Mouse (Mus musculus): Measurements from ENCODE around the gene Hyls1. TPM values are rescaled to one million over a fixed set of nuclear protein-coding genes. Genes with fewer than 3 reads are reported as not detected.
"Not testable (repeated sequence)": the region's sequence is repeated elsewhere in the genome, so short reads cannot be mapped to it uniquely, and the experiment has no call there.

Hyls1 gene
- 23.6 and 26.8 TPM in 2 replicates for polyA plus RNA-seq (2015; fragmentation: Nextera tagmentation; extraction: Ambion mirVana)

GRCm38 (mm10) chr9:35569571-35570534, at the start of gene Hyls1, which contains the start of gene Pate2:
TSS of gene Hyls1 (minus strand) at chr9:35570398.
TSS of gene Pate2 (plus strand) at chr9:35570284.
- Histone ChIP-seq H3K27me3 (peaks cover 7% of the 10 kb centered on the region; the same call in 1 of the 2 replicates), H3K9ac (replicated peaks) (peak within 1 kb of the TSS; percentile 86), H3K27ac (replicated peaks) (peak within 1 kb of the TSS; percentile 95), H3K4me2 (replicated peaks) (peak within 1 kb of the TSS; percentile 68), H3K4me1 (peaks cover 26% of the 10 kb centered on the region), H3K36me3 (peaks cover 27% of the 10 kb centered on the region), H3K4me3 (peak within 1 kb of the TSS; percentile 94), H3K9me3 (no peaks in the 10 kb centered on the region)
- peak; percentile 99 for ATAC-seq (replicated peaks)
- WGBS, result under 1% methylated on average over 86 of the region's 86 CpGs

- H3K27ac ChIP-seq (replicated peaks); H3K36me3 ChIP-seq; H3K4me1 ChIP-seq; H3K4me2 ChIP-seq (replicated peaks); H3K9me3 ChIP-seq; H3K27me3 ChIP-seq; ATAC-seq (replicated peaks); H3K4me3 ChIP-seq; H3K9ac ChIP-seq (replicated peaks): not testable (repeated sequence)
- 69% methylated on average over 2 of the region's 2 CpGs for WGBS
Observed at GRCm38 (mm10) chr9:35616784-35617183, 46.6 kb upstream of the Hyls1 start.

- no peak overlapping the region for H3K9ac ChIP-seq (replicated peaks)
- H3K4me1 ChIP-seq, result no peaks in the 10 kb centered on the region
- no peaks in the 10 kb centered on the region for H3K36me3 ChIP-seq
- H3K9me3 ChIP-seq, result no peaks in the 10 kb centered on the region
- H3K4me2 ChIP-seq (replicated peaks), result no peak overlapping the region
- WGBS, result 33% methylated on average over 2 of the region's 2 CpGs
- H3K27ac ChIP-seq (replicated peaks), result no peak overlapping the region
- no peak for ATAC-seq (replicated peaks)
- no peak overlapping the region for H3K4me3 ChIP-seq
- no peaks in the 10 kb centered on the region for H3K27me3 ChIP-seq
Observed at GRCm38 (mm10) chr9:35614005-35614404, 43.8 kb upstream of the Hyls1 start.

DNA sequence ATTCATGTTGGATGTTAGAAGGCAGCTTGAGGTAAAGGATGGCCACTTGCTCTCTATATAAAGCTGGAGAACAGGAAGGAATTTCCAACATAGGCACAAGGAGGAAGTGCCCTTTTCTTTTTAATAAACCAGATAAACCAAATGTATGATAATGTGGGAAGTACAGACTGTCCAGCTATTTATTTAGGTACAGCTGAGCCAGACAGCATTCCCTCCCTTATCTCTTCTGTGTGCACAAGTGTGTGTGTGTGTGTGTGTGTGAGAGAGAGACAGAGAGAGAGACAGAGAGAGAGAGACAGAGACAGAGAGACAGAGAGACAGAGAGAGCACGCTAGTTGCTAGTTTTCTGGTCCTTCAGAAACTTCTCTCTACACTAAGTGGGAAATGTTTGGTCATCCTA, 41.6 kb upstream of the Hyls1 start, which contains the start of gene Pate4:
TSS of gene Pate4 (minus strand) at position 101 of the 400 bp plus-strand sequence.
- Histone ChIP-seq H3K27ac (replicated peaks) (no peak within 1 kb of the TSS), H3K9ac (replicated peaks) (no peak within 1 kb of the TSS), H3K4me2 (replicated peaks) (no peak within 1 kb of the TSS), H3K9me3 (no peaks in the 10 kb centered on the region), H3K4me1 (no peaks in the 10 kb centered on the region), H3K27me3 (no peaks in the 10 kb centered on the region), H3K4me3 (no peak within 1 kb of the TSS), H3K36me3 (no peaks in the 10 kb centered on the region)
- no peak for ATAC-seq (replicated peaks)
- 80% methylated on average over 1 of the region's 1 CpGs for WGBS

DNA sequence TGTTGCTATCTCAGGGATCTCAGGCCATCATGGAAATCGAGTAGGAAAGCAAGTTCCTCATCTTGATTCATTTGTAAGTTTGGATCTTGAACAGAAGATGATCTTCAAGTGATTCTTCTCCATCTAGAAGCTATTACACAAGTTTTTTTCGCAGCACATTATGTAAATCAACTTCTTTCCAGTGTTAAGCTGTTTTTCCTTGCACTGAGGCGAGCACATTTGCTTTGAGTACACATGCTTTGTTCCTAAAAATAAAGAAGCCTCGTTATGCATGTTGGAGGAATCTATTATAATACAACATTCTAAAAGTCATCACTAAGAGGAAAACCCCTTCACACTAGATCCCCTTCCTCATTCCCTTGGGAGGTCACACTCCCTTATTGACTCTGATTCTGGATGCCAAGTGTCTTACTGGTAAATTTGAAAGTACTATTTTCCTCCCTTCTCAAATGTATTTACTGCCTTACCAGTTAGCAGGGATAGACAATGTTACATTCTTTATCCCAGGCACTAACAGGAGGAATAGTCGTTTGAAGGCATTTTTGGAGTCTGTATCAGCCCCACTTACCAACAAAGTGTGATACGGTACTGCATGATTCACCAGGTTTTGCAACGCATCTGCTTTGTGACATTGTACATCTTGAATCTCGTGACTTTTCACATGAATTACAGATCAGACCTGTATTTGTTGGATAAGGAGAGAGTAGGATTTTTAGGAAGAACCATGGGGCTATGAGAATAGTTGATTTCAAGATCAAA, 37.6 kb upstream of the Hyls1 start:
- Histone ChIP-seq H3K36me3 (no peaks in the 10 kb centered on the region), H3K27ac (replicated peaks) (no peak overlapping the region), H3K27me3 (no peaks in the 10 kb centered on the region), H3K9me3 (no peaks in the 10 kb centered on the region), H3K4me2 (replicated peaks) (no peak overlapping the region), H3K9ac (replicated peaks) (no peak overlapping the region), H3K4me1 (no peaks in the 10 kb centered on the region), H3K4me3 (no peak overlapping the region)
- no peak for ATAC-seq (replicated peaks)
- WGBS, result 57% methylated on average over 8 of the region's 8 CpGs

GRCm38 (mm10) chr9:35592903-35593302, 22.7 kb upstream of the Hyls1 start:
- ATAC-seq (replicated peaks), result no peak
- no peaks in the 10 kb centered on the region for H3K9me3 ChIP-seq
- no peaks in the 10 kb centered on the region for H3K4me1 ChIP-seq
- no peaks in the 10 kb centered on the region for H3K36me3 ChIP-seq
- no peaks in the 10 kb centered on the region for H3K27me3 ChIP-seq
- H3K4me2 ChIP-seq (replicated peaks), result no peak overlapping the region
- no peak overlapping the region for H3K9ac ChIP-seq (replicated peaks)
- H3K4me3 ChIP-seq, result no peak overlapping the region
- WGBS, result 17% methylated on average over 2 of the region's 2 CpGs
- no peak overlapping the region for H3K27ac ChIP-seq (replicated peaks)

DNA sequence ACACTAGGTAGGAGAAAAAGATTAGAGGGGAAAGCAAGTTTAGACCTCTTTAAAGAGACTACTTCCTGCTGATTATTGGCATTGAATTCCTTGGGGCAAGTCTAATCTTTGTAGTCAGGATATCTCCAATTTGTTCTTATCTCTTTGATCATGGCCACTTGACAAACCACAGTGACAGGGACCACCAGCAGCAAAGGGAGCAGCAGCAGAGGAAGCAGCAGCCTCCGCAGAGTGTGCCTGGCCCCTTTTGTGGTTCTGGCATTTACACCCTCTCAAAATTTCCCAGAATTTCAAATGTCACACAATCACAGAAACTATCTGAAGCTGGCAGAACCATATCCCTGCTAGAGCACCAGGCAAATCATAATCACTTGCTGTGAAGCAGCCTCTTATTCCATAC, 17.5 kb upstream of the Hyls1 start:
- no peaks in the 10 kb centered on the region for H3K9me3 ChIP-seq
- H3K4me3 ChIP-seq, result no peak overlapping the region
- H3K27ac ChIP-seq (replicated peaks), result no peak overlapping the region
- no peaks in the 10 kb centered on the region for H3K4me1 ChIP-seq
- no peak overlapping the region for H3K4me2 ChIP-seq (replicated peaks)
- no peaks in the 10 kb centered on the region for H3K27me3 ChIP-seq
- 62% methylated on average over 1 of the region's 1 CpGs for WGBS
- H3K36me3 ChIP-seq, result no peaks in the 10 kb centered on the region
- no peak for ATAC-seq (replicated peaks)
- H3K9ac ChIP-seq (replicated peaks), result no peak overlapping the region

GRCm38 (mm10) chr9:35574416-35574815, 4.2 kb upstream of the Hyls1 start:
- ATAC-seq (replicated peaks), result no peak
- H3K9me3 ChIP-seq, result no peaks in the 10 kb centered on the region
- peak overlapping the region; percentile 51 for H3K4me2 ChIP-seq (replicated peaks)
- H3K36me3 ChIP-seq, result no peaks in the 10 kb centered on the region
- H3K27ac ChIP-seq (replicated peaks), result no peak overlapping the region
- H3K9ac ChIP-seq (replicated peaks), result peak overlapping the region; percentile 16; the same call in 1 of the 2 replicates
- peaks cover 14% of the 10 kb centered on the region for H3K4me1 ChIP-seq
- peak overlapping the region; percentile 34 for H3K4me3 ChIP-seq
- H3K27me3 ChIP-seq, result peaks cover 10% of the 10 kb centered on the region; the same call in 1 of the 2 replicates
- WGBS, result 4% methylated on average over 32 of the region's 32 CpGs

- Histone ChIP-seq H3K9me3 (no peaks in the 10 kb centered on the region), H3K4me2 (replicated peaks) (peak overlapping the region; percentile 68), H3K9ac (replicated peaks) (peak overlapping the region; percentile 86), H3K4me3 (peak overlapping the region; percentile 94), H3K27ac (replicated peaks) (peak overlapping the region; percentile 95; the same call in 1 of the 2 replicates), H3K27me3 (peaks cover 10% of the 10 kb centered on the region; the same call in 1 of the 2 replicates), H3K4me1 (peaks cover 26% of the 10 kb centered on the region), H3K36me3 (peaks cover 19% of the 10 kb centered on the region)
- WGBS, result 11% methylated on average over 5 of the region's 5 CpGs
- ATAC-seq (replicated peaks), result peak; percentile 11; the same call in 1 of the 2 replicates
Observed at GRCm38 (mm10) chr9:35570663-35571062, 465 bp upstream of the Hyls1 start.

GRCm38 (mm10) chr9:35567995-35568394, 2.2 kb downstream of the Hyls1 start:
- no peak for ATAC-seq (replicated peaks)
- WGBS, result 87% methylated on average over 3 of the region's 3 CpGs

DNA sequence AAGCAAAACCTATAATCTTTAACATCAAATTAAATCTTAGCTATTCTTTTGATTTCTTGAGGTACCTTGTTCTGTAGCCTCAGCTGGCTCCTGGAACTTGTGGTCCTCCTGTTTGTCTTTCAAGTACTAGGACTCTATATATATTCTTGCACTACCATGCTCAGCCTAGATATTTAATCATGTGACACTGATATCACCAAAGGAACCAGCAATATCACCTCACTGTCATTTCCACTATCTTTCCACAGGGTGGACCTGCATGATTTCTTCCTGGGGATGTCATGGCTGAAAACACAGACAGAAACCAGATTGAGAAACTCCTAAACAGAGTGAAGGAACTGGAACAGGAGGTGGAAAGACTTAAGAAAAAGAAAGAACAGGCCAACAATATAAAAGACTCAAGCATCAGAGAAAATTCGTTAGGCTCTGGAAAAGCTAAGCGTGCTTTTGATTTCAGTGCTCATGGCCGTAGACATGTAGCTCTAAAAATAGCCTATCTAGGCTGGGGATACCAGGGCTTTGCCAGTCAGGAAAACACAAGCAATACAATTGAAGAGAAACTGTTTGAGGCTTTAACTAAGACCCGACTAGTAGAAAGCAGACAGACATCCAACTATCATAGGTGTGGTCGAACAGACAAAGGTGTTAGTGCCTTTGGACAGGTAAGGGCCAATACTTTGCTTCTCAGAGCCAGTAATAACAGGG, 5.5 kb downstream of the Hyls1 start:
- Histone ChIP-seq H3K27ac (replicated peaks) (no peak overlapping the region), H3K9me3 (no peaks in the 10 kb centered on the region), H3K9ac (replicated peaks) (no peak overlapping the region), H3K4me1 (peaks cover 22% of the 10 kb centered on the region), H3K4me2 (replicated peaks) (no peak overlapping the region), H3K36me3 (peaks cover 48% of the 10 kb centered on the region), H3K4me3 (no peak overlapping the region), H3K27me3 (no peaks in the 10 kb centered on the region)
- WGBS, result 90% methylated on average over 5 of the region's 5 CpGs
- ATAC-seq (replicated peaks), result no peak

More at GRCm38 (mm10) chr9:35567995-35568394, 2.2 kb downstream of the Hyls1 start:
- no peak overlapping the region for H3K4me3 ChIP-seq
- H3K9ac ChIP-seq (replicated peaks), result no peak overlapping the region
- H3K9me3 ChIP-seq, result no peaks in the 10 kb centered on the region
- no peak overlapping the region for H3K27ac ChIP-seq (replicated peaks)
- H3K4me1 ChIP-seq, result peaks cover 21% of the 10 kb centered on the region
- no peaks in the 10 kb centered on the region for H3K27me3 ChIP-seq
- peaks cover 32% of the 10 kb centered on the region for H3K36me3 ChIP-seq
- H3K4me2 ChIP-seq (replicated peaks), result no peak overlapping the region
